Mouse (Mus musculus): Measurements from ENCODE around the gene Ift81.

DNA sequence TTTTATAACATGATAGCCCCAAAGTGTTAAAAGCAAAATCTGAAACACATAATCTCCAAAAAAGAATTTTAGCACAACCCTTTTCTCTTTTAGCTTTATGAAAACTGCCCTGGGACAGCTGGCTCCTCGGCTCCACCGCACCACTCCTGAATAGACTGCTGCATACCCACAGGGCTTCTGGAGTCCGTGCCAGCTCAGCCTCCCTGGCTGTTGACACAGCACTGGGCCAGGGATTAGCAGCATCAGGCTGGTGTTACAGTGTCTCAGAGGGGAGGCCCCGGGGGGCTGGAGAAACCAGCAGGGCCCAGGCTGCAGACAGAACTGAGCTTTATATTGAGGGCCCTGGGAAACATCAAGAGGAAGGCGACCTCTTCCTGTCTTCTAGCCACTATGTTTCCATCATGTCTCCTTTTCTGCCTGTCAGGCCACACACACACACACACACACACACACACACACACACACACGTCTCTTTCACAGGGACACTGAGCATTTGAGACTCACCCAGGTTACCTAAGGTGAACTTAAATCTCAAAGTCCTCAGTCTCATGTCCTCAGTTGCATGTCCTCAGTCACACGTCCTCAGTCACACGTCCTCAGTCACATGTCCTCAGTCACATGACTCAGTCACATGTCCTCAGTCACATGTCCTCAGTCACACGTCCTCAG lies 33.1 kb upstream of the Ift81 start:
- no peak for TF ChIP-seq CTCF (IDR thresholded peaks at IDR 0.05; ENCODE audit: low read depth)
- TF ChIP-seq EP300 (IDR thresholded peaks at IDR 0.05; ENCODE audit: low read depth) = no peak; the same call in 1 of the 2 replicates

All from heart, postnatal 0 days (tissue).